Mouse (Mus musculus) stomach, embryonic 15.5 days (tissue): ENCODE data around the gene Irx3. TPM values are rescaled to one million over a fixed set of nuclear protein-coding genes. Genes with fewer than 3 reads are reported as not detected.

ENCODE experiments used
- ATAC-seq: fragments of 200-750 bp; cut with Nextera tagmentation; 2 replicates; pipeline ENCODE4 v1.8.0; 2017; ENCODE audit warnings: low read depth, moderate number of reproducible peaks, moderate TSS enrichment; ENCODE audit not compliant: insufficient read depth, low FRiP score
- H3K27ac ChIP-seq: fragments of 300-500 bp; sonication (generic); 2 replicates; pipeline ENCODE4 v1.5.1; 2015; ENCODE audit warnings: mild to moderate bottlenecking, inconsistent platforms
- H3K27me3 ChIP-seq: fragments of 300-500 bp; sonication (generic); replicated peaks from 2 replicates; pipeline ENCODE4 v1.6.1; 2015; ENCODE audit warnings: inconsistent platforms
- H3K36me3 ChIP-seq: fragments of 300-500 bp; sonication (generic); 2 replicates; pipeline ENCODE4 v1.6.1; 2015; ENCODE audit warnings: inconsistent platforms
- H3K4me1 ChIP-seq: fragments of 300-500 bp; sonication (generic); 2 replicates; pipeline ENCODE4 v1.6.1; 2015; ENCODE audit warnings: inconsistent platforms
- H3K4me2 ChIP-seq: fragments of 300-500 bp; sonication (generic); 2 replicates; pipeline ENCODE4 v1.6.1; 2015; ENCODE audit warnings: mild to moderate bottlenecking, inconsistent platforms
- H3K4me3 ChIP-seq: fragments of 300-500 bp; sonication (generic); replicated peaks from 2 replicates; pipeline ENCODE4 v1.5.1; 2015; ENCODE audit warnings: inconsistent platforms
- H3K9ac ChIP-seq: fragments of 300-500 bp; sonication (generic); 2 replicates; pipeline ENCODE4 v1.6.1; 2015; ENCODE audit warnings: inconsistent platforms
- H3K9me3 ChIP-seq: fragments of 300-500 bp; sonication (generic); 2 replicates; pipeline ENCODE4 v1.6.1; 2016; ENCODE audit warnings: inconsistent platforms
- WGBS: fragments of 180-500 bp; shearing (Covaris S2); methylation state at CpG from one replicate; pipeline ENCODE4 v1.1.7; 2015; 5-methylcytosine and 5-hydroxymethylcytosine counted together
- polyA plus RNA-seq: library from polyadenylated mRNA; unstranded; fragments of >200 nt; fragmentation: Nextera tagmentation; extraction: Ambion mirVana; gene quantifications from 2 replicates; pipeline ENCODE4 v1.2.1, GENCODE M21; 2015

Gene Irx3
- polyA plus RNA-seq, 1 experiment from 2014 or later, result 4.0 TPM

DNA sequence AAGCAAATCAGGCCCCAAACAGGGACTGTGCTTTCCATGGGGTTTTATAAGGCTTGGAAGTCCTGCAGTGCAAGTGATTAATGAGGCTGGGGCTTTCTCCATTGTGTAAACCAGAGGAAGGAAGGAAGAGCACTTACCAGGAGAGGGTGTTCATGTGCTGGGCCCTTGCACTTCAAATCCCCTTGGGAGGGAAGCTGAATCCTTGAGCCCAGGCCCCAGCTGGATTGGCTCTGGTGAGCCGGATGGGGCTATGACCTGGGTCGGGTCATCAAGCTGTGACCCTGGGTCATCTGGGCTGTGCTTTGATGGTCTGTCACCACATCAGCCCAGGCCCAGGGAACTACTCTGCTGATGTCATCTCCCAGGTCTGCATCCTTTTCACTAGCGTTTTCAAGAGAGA is 16.9 kb upstream of the Irx3 start:
- no peaks in the 10 kb centered on the region for H3K4me1 ChIP-seq
- H3K9ac ChIP-seq, result no peak overlapping the region
- H3K9me3 ChIP-seq, result no peaks in the 10 kb centered on the region
- no peak overlapping the region for H3K4me2 ChIP-seq
- no peak overlapping the region for H3K27ac ChIP-seq
- ATAC-seq, result no peak
- H3K27me3 ChIP-seq, result peaks cover under 1% of the 10 kb centered on the region; the same call in 1 of the 2 replicates
- WGBS, result 33% methylated on average over 3 of the region's 3 CpGs
- H3K4me3 ChIP-seq, result no peak overlapping the region
- H3K36me3 ChIP-seq, result no peaks in the 10 kb centered on the region

DNA sequence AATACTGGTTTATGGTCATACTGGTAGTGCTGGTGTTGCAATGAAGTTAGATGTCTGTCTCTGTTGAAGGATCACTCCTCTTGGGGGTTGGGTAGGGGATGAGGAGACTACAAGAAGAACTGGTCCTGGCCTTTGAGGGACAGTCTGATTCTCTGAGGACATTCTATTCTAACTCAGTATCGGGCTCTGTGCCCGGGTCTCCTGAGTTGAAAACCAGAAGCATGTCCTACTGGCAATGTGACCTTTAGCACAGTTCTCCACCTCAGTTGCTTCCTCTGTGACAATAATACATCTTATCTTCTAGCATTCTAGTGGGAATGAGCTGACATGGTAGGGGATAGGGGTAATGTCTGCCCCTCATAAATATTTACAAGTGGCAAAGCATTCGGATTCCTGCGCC is 12.2 kb upstream of the Irx3 start:
- H3K27me3 ChIP-seq, result peaks cover 13% of the 10 kb centered on the region
- no peak overlapping the region for H3K4me3 ChIP-seq
- no peak overlapping the region for H3K4me2 ChIP-seq
- H3K36me3 ChIP-seq, result no peaks in the 10 kb centered on the region
- no peak overlapping the region for H3K27ac ChIP-seq
- no peak for ATAC-seq
- no peak overlapping the region for H3K9ac ChIP-seq
- H3K4me1 ChIP-seq, result no peaks in the 10 kb centered on the region
- 91% methylated on average over 4 of the region's 4 CpGs for WGBS
- H3K9me3 ChIP-seq, result no peaks in the 10 kb centered on the region

DNA sequence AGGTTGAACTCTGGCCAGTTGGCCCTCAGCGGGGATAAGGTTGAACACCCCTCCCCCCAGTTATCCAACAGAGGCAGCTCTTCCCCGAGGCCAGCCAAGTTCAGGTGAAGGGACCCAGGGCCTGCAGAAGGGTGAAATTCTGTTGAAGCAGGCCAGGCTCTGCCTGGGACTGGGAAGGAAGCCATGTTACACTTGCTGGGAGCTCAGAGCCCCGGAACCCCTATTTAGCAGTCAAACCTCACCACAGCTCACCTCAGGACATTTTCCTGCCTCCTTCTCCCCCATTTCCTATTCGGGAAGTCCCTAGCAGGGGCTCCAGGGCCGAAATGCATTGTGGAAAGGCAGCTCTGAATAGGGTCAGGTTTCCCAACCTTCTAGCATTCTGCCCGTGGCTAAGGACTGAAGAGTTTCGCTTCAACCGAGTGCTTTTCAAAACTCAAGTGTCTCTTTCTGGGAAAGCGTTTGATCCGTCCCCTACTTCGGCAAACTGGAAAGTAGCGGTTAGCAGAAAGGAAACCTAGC is 4.9 kb upstream of the Irx3 start:
- WGBS, result 16% methylated on average over 12 of the region's 12 CpGs

DNA sequence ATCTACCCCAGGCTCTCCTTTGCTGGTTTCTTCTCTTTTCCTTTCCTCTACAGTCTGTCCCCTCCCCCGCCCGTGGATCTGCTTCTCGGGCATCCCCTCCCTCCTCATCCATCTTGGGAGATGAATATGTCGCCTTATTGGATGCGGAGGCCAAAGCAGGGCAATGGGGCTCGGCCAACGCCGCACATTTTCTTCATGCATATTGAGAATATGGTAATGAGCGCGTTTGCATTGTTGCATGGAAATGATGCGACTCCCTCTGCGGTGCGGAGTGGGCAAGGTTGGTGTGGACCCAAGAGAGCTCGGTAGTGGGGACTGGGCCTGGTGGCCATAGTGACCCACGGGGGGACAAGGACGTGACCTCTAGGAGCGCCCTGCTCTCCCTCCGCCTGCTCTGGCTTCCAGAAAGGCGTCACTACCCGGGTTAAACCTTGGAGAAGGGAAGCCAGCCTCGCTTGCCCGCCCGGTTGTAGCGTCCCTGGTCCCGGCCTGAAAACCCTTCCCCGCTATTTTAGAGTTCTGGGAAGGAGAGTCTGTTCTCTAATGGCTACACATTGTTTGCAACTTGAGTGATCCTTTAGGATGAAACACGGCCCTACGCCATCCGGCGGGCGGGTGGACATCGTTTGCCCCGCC is 4.3 kb upstream of the Irx3 start:
- no peak overlapping the region for H3K27ac ChIP-seq
- ATAC-seq, result no peak
- peaks cover 78% of the 10 kb centered on the region for H3K27me3 ChIP-seq
- H3K4me1 ChIP-seq, result peaks cover 32% of the 10 kb centered on the region
- H3K4me2 ChIP-seq, result peak overlapping the region; percentile 5; the same call in 1 of the 2 replicates
- no peaks in the 10 kb centered on the region for H3K9me3 ChIP-seq
- WGBS, result 4% methylated on average over 33 of the region's 33 CpGs
- no peak overlapping the region for H3K9ac ChIP-seq
- no peaks in the 10 kb centered on the region for H3K36me3 ChIP-seq
- peak overlapping the region; percentile 1; the same call in 1 of the 2 replicates for H3K4me3 ChIP-seq

More for the DNA sequence above, 4.9 kb upstream of the Irx3 start:
- peaks cover 72% of the 10 kb centered on the region for H3K27me3 ChIP-seq
- H3K9ac ChIP-seq, result no peak overlapping the region
- no peaks in the 10 kb centered on the region for H3K36me3 ChIP-seq
- H3K27ac ChIP-seq, result no peak overlapping the region
- peaks cover 27% of the 10 kb centered on the region; the same call in 1 of the 2 replicates for H3K4me1 ChIP-seq
- ATAC-seq, result no peak
- H3K9me3 ChIP-seq, result no peaks in the 10 kb centered on the region
- no peak overlapping the region for H3K4me2 ChIP-seq
- no peak overlapping the region for H3K4me3 ChIP-seq

DNA sequence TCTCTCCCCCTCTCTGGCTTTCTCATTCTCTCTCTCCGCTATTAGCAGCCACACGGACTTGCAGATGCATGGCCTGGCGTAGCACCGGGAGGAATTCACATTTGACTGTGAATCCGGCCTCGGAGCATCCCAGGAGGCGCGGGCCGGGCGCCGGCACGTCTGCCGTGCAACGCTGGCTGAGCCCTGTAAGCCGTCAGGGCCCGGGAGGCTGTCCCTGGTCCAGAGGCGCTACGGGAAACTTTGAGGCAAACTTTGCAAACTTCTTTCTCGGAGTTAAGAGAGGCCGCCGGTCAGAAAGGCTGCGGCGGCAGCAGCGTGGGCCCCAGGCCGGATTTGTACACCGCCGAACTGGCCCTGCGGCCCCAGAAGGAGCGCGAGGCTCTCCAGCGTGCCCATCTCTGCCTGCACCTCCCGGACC is 3.4 kb upstream of the Irx3 start:
- H3K27me3 ChIP-seq, result peaks cover 87% of the 10 kb centered on the region
- no peak overlapping the region for H3K27ac ChIP-seq
- H3K4me1 ChIP-seq, result peaks cover 42% of the 10 kb centered on the region
- H3K4me2 ChIP-seq, result peak overlapping the region; percentile 44
- no peak overlapping the region for H3K9ac ChIP-seq
- no peaks in the 10 kb centered on the region for H3K36me3 ChIP-seq
- no peak for ATAC-seq
- no peaks in the 10 kb centered on the region for H3K9me3 ChIP-seq
- 3% methylated on average over 32 of the region's 32 CpGs for whole genome bisulfite sequencing
- peak overlapping the region; percentile 24 for H3K4me3 ChIP-seq

DNA sequence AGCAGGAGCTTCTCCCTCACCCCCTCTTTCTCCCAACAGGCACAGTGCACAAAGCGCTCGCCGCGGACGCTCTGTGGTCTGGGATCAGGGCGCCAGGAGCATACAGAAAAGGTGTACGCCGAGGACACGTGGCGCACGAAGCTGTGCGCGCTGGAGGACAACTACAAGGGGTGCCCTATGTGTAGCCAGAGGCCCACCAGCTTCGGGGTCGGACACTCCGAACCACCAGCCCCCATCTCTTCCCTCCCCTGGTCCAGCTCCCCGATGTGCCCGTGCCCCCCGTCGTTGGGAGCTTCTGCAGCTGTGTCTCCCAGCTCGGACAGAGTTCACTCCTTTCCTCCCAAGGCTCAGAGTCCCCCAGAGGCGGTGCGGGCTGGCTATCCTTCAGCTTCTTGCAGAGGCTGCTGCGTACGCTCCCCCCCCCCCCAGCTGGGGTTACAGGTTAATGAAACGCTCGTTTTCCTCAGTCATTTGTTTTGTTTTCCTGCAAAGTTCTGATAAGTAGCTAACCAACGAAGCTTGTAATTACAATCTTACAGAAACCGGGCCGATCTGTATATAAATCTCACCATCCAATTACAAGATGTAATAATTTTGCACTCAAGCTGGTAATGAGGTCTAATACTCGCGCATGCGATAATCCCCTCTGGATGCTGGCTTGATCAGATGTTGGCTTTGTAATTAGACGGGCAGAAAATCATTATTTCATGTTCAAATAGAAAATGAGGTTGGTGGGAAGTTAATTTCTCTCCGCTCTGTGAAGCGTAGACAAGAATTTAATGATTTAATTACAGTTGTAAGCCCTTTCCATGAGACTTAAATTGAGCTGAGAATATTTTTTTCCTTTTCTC is 2.8 kb upstream of the Irx3 start:
- H3K27me3 ChIP-seq, result peaks cover 92% of the 10 kb centered on the region
- H3K4me1 ChIP-seq, result peaks cover 48% of the 10 kb centered on the region
- H3K4me3 ChIP-seq, result 0 out of 2 replicates have a peak overlapping the region, but pooled peaks have one; percentile 24
- H3K9ac ChIP-seq, result no peak overlapping the region
- WGBS, result 6% methylated on average over 36 of the region's 36 CpGs
- H3K27ac ChIP-seq, result no peak overlapping the region
- no peaks in the 10 kb centered on the region for H3K36me3 ChIP-seq
- H3K4me2 ChIP-seq, result no peak overlapping the region
- no peaks in the 10 kb centered on the region for H3K9me3 ChIP-seq
- ATAC-seq, result no peak

DNA sequence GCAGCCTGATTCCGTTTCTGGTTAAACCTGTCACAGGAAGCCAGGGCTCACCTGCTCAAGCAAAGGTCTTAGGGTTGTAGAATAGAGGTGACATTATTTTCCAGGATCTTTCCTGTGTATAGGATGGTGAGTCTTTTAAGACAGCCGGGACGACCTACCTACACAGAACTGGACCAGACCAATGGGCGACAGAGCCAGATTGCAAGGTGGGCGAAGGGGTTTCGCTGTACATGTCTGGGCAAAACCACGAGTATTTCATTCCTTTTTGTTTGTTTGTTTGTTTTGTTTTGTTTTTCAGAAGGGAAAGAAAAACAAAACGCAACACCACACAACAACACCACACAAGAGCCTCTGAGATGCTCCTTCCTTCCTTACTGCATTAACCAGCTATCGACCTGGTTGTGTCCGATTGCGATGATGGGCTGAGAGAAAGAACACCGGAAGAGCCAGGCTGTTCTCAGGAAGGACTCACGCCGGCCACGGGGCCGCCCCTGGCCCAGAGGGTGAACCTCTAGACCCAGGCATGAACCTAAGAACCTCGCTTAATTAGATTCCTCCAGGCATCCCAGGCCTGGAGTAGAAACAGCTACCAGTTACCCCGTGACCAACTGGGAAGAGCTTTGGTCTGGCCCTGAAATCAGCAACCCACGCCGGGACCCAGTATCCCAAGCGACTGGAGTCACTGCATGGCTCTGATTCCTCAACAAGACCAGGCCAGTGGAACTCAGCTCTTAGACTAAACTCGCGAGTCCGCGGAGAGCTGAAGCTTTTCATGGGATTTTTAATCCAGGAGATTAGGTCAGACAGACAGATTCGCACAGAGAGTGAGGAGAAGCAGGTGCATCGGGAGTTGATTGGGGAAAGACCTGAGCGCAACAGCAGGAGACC is 1.9 kb upstream of the Irx3 start:
- peaks cover 92% of the 10 kb centered on the region for H3K27me3 ChIP-seq
- H3K4me3 ChIP-seq, result no peak overlapping the region
- H3K36me3 ChIP-seq, result no peaks in the 10 kb centered on the region
- no peak overlapping the region for H3K4me2 ChIP-seq
- peaks cover 48% of the 10 kb centered on the region for H3K4me1 ChIP-seq
- H3K27ac ChIP-seq, result no peak overlapping the region
- no peak overlapping the region for H3K9ac ChIP-seq
- no peaks in the 10 kb centered on the region for H3K9me3 ChIP-seq
- no peak for ATAC-seq
- WGBS, result 10% methylated on average over 28 of the region's 28 CpGs

DNA sequence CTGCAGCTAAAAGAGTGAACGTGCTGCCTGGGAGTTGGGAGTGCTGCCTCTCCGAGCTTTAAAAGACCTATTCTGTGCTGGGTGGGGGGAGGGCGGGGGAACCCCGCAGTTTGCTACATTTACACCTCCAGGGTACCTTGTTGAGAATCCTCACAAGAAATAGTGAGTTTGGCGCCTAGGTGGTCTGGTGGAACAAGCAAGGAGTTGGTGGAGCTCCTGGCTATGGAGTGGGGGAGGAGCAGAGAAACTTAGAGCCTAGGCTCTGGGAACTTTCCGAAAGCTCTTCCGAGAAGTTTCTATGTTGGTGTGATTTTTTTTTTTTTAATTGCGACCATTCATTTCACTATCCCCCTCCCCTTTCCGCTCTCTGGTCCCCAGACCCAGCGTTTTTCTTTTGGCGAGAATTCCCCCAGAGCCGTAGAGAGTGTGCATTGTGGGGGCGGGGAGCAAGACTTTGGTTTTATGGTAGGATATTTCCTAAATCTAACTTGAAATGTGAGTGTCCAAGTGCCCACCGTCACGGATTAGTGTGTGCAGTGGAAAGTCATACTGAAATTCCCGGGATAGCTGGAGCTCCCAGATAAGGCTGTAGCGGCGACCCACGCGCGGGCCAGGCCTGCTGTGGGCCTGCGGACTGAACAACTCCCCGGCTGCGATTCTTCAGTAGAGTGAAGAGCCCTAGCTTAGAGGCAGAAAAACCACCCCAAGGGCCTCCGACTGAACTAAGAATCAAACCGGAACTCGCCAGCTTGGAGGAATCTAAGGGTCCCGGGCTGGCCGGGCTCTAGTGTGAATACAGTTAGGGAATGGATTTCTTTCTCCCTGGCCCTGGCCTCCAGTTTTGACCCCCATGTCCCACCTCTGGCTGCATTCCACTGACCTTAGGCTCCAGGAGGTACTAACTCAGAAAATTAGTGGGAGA is 795 bp upstream of the Irx3 start:
- H3K4me1 ChIP-seq, result peaks cover 53% of the 10 kb centered on the region
- peak overlapping the region; percentile 18; the same call in 1 of the 2 replicates for H3K27ac ChIP-seq
- WGBS, result 5% methylated on average over 29 of the region's 29 CpGs
- H3K4me2 ChIP-seq, result peak overlapping the region; percentile 86
- H3K27me3 ChIP-seq, result peaks cover 93% of the 10 kb centered on the region
- ATAC-seq, result no peak
- peak overlapping the region; percentile 55 for H3K4me3 ChIP-seq
- no peaks in the 10 kb centered on the region for H3K9me3 ChIP-seq
- H3K36me3 ChIP-seq, result no peaks in the 10 kb centered on the region
- H3K9ac ChIP-seq, result no peak overlapping the region

DNA sequence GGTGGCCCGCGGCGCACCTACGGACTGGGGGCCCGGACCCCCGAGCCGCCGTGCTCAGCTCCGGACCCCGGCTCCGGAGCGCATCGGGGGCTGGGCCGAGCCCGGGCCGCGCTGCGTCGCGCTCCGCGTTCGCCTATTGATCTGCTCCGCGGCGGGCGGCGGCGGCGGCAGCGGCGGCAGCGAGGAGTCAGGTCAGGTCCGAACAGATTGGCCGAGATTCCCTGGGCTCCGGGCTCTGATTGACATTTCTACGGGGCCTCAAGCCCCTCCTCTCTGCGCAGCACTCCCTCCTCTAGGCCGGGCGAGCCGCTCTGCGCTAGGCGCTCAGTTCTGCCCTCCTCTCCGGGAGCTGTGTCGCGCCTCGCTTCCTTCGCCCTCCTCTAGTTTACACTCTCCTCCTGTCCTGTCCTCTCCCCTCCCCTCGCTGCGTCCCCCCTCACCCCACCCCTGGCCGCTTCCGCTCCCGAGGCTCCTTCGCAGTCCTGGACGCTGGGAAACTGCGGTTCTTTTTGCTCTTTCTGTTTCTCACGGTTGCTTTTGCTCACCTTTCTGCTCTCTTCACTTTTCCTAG is 541 bp downstream of the Irx3 start:
- WGBS, result under 1% methylated on average over 56 of the region's 57 CpGs
- no peaks in the 10 kb centered on the region for H3K36me3 ChIP-seq
- H3K9me3 ChIP-seq, result no peaks in the 10 kb centered on the region
- peaks cover 95% of the 10 kb centered on the region for H3K27me3 ChIP-seq
- peak overlapping the region; percentile 71 for H3K27ac ChIP-seq
- H3K9ac ChIP-seq, result peak overlapping the region; percentile 39; the same call in 1 of the 2 replicates
- peak overlapping the region; percentile 86 for H3K4me2 ChIP-seq
- peak overlapping the region; percentile 55 for H3K4me3 ChIP-seq
- H3K4me1 ChIP-seq, result peaks cover 51% of the 10 kb centered on the region
- peak; percentile 73 for ATAC-seq

DNA sequence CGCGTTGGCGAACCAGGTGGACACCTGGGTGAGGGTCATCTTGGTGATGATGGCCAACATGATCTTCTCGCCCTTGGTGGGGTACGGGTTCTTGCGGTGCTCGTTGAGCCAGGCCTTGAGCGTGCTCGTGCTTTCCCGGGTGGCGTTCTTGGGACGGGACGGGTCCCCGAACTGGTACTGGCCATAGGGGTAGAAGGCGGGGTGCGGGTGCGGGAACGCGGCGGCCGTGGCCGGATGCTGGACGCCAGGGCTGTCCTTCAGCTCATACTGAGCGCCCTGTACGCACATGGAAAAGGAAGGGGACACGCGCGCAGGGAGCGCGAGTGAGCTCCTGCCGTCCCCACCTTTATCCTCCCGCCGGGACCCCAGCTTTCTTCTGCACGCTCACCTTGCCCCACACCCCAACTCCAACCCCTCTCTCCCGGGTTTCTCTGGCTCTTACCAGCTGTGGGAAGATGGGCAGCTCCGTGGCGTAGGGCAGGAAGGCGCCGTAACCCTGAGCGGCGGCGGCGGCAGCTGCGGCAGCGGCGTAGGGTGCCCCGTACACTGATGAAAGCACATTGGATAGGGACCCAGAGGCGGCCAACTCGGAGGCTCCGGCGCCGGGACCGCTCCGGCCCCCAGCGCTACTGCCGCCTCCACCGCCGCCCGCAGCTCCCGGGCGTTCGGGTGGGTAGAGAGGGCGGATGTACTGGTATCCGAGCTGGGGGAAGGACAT is 1.2 kb downstream of the Irx3 start:
- Histone ChIP-seq H3K36me3 (no peaks in the 10 kb centered on the region), H3K4me1 (peaks cover 47% of the 10 kb centered on the region), H3K9me3 (no peaks in the 10 kb centered on the region), H3K4me2 (peak overlapping the region; percentile 86), H3K9ac (peak overlapping the region; percentile 39; the same call in 1 of the 2 replicates), H3K27ac (peak overlapping the region; percentile 71), H3K27me3 (peaks cover 96% of the 10 kb centered on the region), H3K4me3 (peak overlapping the region; percentile 55)
- ATAC-seq, result no peak
- WGBS, result under 1% methylated on average over 64 of the region's 64 CpGs
